Mouse (Mus musculus): ENCODE data around the gene Rnf145. TPM values are rescaled to one million over a fixed set of nuclear protein-coding genes. Genes with fewer than 3 reads are reported as not detected.

The Rnf145 gene
- polyA plus RNA-seq, 1 experiment from 2014 or later: 30.5 TPM

DNA sequence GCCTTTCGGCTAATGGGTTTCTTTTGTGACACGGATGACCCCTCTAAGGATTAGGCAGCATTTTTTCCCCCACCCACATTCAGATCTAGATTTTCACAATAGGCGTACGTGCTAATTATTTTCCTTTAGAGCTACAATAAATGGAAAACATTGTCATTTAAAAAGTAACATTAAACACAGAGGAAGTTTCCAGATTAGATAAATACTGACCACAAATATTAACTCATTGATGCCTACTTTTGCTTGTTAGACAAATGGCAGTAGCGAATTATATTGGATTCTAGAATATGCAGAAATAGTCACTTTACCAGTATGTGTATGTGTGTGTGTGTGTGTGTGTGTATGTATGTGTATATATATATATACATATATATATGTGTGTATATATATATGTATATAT lies 3.8 kb downstream of the Rnf145 start:
- Histone ChIP-seq H3K36me3 (ENCODE audit: control insufficient read depth, insufficient read depth, low read length) (peaks cover 8% of the 10 kb centered on the region; the same call in 1 of the 2 replicates), H3K27ac (replicated peaks) (no peak overlapping the region), H3K9me3 (ENCODE audit: control insufficient read depth, low read length) (no peaks in the 10 kb centered on the region), H3K4me2 (replicated peaks; ENCODE audit: low read depth) (no peak overlapping the region), H3K4me1 (replicated peaks; ENCODE audit: control insufficient read depth, insufficient read depth) (0 out of 2 replicates have a peak, but pooled peaks cover 4% of the 10 kb centered on the region), H3K4me3 (ENCODE audit: low read depth, low read length) (no peak overlapping the region), H3K27me3 (ENCODE audit: control insufficient read depth, insufficient read depth, low read length) (no peaks in the 10 kb centered on the region), H3K9ac (ENCODE audit: low read length) (no peak overlapping the region)
- DNase-seq (ENCODE audit: low spot score) (no peak), ATAC-seq (ENCODE audit: low FRiP score, low TSS enrichment) (no peak)
- TF ChIP-seq EP300 (optimal IDR thresholded peaks at IDR 0.05) (no peak), CTCF (IDR thresholded peaks at IDR 0.05; ENCODE audit: low read depth) (no peak)
- 82% methylated on average over 5 of the region's 5 CpGs for WGBS

DNA sequence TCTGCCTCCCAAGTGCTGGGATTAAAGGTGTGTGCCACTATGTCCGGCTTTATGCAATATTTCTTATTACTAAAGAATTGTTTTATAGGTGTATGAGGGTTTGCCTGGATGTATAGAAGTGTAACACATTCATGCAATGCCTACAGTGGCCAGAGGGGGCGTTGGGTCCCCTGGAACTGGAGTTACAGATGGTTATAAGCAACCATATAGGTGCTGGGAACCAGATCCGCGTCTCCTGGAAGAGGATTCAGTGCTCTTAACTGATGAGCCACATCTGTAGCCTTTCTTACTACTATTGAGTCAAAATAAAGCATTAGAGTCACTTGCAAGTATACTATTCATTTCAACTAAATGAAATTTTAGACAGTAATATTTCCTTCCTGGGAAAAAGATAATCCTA lies 7.0 kb downstream of the Rnf145 start:
- Histone ChIP-seq H3K36me3 (ENCODE audit: control insufficient read depth, insufficient read depth, low read length) (peaks cover 11% of the 10 kb centered on the region; the same call in 1 of the 2 replicates), H3K27ac (replicated peaks) (no peak overlapping the region), H3K9me3 (ENCODE audit: control insufficient read depth, low read length) (no peaks in the 10 kb centered on the region), H3K27me3 (ENCODE audit: control insufficient read depth, insufficient read depth, low read length) (no peaks in the 10 kb centered on the region), H3K4me3 (ENCODE audit: low read depth, low read length) (no peak overlapping the region), H3K4me1 (replicated peaks; ENCODE audit: control insufficient read depth, insufficient read depth) (no peaks in the 10 kb centered on the region), H3K9ac (ENCODE audit: low read length) (no peak overlapping the region), H3K4me2 (replicated peaks; ENCODE audit: low read depth) (no peak overlapping the region)
- no peak for DNase-seq (ENCODE audit: low spot score)
- 78% methylated on average over 4 of the region's 4 CpGs for WGBS
- ATAC-seq (ENCODE audit: low FRiP score, low TSS enrichment): no peak
- peak; percentile 38 for TF ChIP-seq CTCF (IDR thresholded peaks at IDR 0.05; ENCODE audit: low read depth)
- TF ChIP-seq EP300 (optimal IDR thresholded peaks at IDR 0.05): no peak

DNA sequence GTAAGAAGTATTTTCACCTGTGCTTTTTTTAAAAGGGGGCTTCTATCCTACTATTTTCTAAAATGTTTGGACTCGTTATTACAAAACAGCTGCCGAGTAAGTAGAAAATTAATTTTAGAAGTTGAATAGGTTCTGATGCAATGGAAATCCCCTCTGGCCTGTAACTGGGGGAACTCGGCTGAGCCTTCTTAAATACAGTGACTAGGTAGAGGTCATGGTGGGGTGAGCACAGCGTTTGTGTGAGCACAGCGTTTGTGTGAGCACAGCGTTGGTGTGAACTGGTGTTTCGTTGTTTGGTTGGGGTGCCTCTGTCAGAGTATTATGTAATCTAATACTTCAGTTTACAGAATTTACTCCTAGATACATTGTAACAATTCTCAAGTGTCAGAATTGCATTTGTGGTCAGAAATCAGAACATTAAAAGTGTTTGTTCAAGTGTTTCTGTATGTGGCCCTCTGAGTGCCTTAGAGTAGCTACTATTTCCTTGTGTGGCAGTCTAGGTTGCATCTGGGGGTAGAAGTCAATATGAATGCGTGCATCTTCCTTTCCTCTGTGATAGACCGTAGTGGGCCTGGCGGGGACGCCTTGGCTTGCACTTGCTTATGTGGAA lies 8.0 kb downstream of the Rnf145 start:
- no peak for TF ChIP-seq EP300 (optimal IDR thresholded peaks at IDR 0.05)
- TF ChIP-seq CTCF (IDR thresholded peaks at IDR 0.05; ENCODE audit: low read depth): no peak
- WGBS: 85% methylated on average over 11 of the region's 11 CpGs
- H3K9ac ChIP-seq (ENCODE audit: low read length): no peak overlapping the region
- DNase-seq (ENCODE audit: low spot score) (no peak), ATAC-seq (ENCODE audit: low FRiP score, low TSS enrichment) (no peak)
- H3K27me3 ChIP-seq (ENCODE audit: control insufficient read depth, insufficient read depth, low read length): no peaks in the 10 kb centered on the region
- H3K9me3 ChIP-seq (ENCODE audit: control insufficient read depth, low read length): no peaks in the 10 kb centered on the region
- H3K27ac ChIP-seq (replicated peaks): no peak overlapping the region
- H3K4me2 ChIP-seq (replicated peaks; ENCODE audit: low read depth): no peak overlapping the region
- no peak overlapping the region for H3K4me3 ChIP-seq (ENCODE audit: low read depth, low read length)
- peaks cover 13% of the 10 kb centered on the region; the same call in 1 of the 2 replicates for H3K36me3 ChIP-seq (ENCODE audit: control insufficient read depth, insufficient read depth, low read length)
- no peaks in the 10 kb centered on the region for H3K4me1 ChIP-seq (replicated peaks; ENCODE audit: control insufficient read depth, insufficient read depth)

DNA sequence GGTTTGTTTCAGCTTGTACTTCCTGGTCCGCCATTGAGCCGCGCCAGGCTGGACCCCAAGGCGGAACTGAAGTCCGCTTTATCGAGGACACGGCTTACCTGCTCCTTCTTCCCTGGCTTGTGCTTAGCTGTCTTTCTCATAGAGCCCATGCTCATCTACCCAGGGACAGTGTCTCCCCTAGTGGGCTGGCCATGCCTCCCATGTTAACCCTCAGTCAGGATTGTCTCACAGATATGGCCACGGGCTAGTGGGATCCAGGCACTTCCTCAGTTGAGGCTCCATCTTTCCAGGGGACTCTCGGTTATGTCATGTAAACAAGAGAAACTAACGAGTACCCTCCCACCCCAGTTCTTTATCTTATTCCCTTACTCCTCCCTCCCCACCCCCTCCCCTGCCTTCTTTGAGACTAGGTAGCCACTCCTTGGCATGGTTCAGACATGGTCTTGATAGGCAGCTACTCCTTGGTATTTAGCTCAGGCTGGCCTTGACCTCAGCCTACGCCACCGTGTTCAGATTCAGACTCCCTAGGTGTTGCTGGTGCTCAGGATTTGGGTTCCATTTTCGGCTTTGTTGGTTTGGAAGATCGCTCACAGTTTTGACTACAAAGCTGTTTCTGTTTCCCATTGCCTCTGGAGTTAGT lies 9.9 kb downstream of the Rnf145 start:
- Histone ChIP-seq H3K27me3 (ENCODE audit: control insufficient read depth, insufficient read depth, low read length) (no peaks in the 10 kb centered on the region), H3K27ac (replicated peaks) (no peak overlapping the region), H3K9me3 (ENCODE audit: control insufficient read depth, low read length) (no peaks in the 10 kb centered on the region), H3K4me1 (replicated peaks; ENCODE audit: control insufficient read depth, insufficient read depth) (no peaks in the 10 kb centered on the region), H3K4me2 (replicated peaks; ENCODE audit: low read depth) (no peak overlapping the region), H3K9ac (ENCODE audit: low read length) (no peak overlapping the region), H3K4me3 (ENCODE audit: low read depth, low read length) (no peak overlapping the region), H3K36me3 (ENCODE audit: control insufficient read depth, insufficient read depth, low read length) (peaks cover 17% of the 10 kb centered on the region; the same call in 1 of the 2 replicates)
- no peak for TF ChIP-seq EP300 (optimal IDR thresholded peaks at IDR 0.05)
- TF ChIP-seq CTCF (IDR thresholded peaks at IDR 0.05; ENCODE audit: low read depth): no peak
- DNase-seq (ENCODE audit: low spot score): no peak
- 90% methylated on average over 14 of the region's 14 CpGs for WGBS
- ATAC-seq (ENCODE audit: low FRiP score, low TSS enrichment): no peak

DNA sequence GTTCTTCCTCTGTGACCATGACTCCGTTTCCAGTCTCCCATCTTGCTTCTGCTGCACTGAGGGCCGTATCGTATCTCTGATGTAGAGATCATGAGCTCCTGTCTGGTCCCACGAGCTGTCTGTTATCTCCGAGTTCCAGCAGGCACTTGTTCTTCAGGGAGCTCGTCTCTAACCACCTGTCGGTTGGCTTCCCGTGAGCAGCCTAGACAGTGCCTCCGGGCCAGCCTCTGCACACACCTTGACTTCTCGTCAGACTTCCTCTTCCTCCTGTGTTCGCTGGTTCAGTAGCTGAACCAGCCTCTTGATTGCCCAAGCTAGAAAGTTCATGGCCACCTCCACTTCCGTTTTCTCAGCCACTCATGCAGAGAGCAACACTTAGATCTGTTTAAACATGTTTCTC lies 10.4 kb downstream of the Rnf145 start:
- H3K27me3 ChIP-seq (ENCODE audit: control insufficient read depth, insufficient read depth, low read length): no peaks in the 10 kb centered on the region
- DNase-seq (ENCODE audit: low spot score): no peak
- no peaks in the 10 kb centered on the region for H3K9me3 ChIP-seq (ENCODE audit: control insufficient read depth, low read length)
- H3K4me2 ChIP-seq (replicated peaks; ENCODE audit: low read depth): no peak overlapping the region
- TF ChIP-seq CTCF (IDR thresholded peaks at IDR 0.05; ENCODE audit: low read depth) (no peak), EP300 (optimal IDR thresholded peaks at IDR 0.05) (no peak)
- H3K4me1 ChIP-seq (replicated peaks; ENCODE audit: control insufficient read depth, insufficient read depth): no peaks in the 10 kb centered on the region
- 81% methylated on average over 12 of the region's 12 CpGs for WGBS
- no peak overlapping the region for H3K9ac ChIP-seq (ENCODE audit: low read length)
- H3K36me3 ChIP-seq (ENCODE audit: control insufficient read depth, insufficient read depth, low read length): peaks cover 17% of the 10 kb centered on the region; the same call in 1 of the 2 replicates
- ATAC-seq (ENCODE audit: low FRiP score, low TSS enrichment): no peak
- no peak overlapping the region for H3K27ac ChIP-seq (replicated peaks)
- no peak overlapping the region for H3K4me3 ChIP-seq (ENCODE audit: low read depth, low read length)

DNA sequence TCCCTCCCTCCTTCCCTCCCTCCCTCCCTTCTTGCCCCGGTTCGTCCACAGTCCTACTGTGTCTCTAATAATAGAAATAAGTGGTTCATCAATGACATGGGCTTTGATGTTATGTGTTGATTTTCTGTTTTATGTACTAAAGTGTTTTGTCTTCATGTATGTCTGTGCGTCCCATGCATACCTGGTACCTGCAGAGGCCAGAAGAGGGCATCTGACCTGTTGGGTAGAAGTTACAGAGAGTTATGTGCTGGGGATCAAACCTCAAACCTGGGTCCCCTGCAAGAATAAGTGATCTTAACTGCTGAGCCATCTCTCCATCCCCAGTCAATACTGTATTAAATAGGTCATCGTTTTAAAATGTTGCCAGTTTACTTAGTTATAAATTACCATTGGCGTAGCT lies 11.0 kb downstream of the Rnf145 start:
- H3K27me3 ChIP-seq (ENCODE audit: control insufficient read depth, insufficient read depth, low read length): no peaks in the 10 kb centered on the region
- peaks cover 17% of the 10 kb centered on the region; the same call in 1 of the 2 replicates for H3K36me3 ChIP-seq (ENCODE audit: control insufficient read depth, insufficient read depth, low read length)
- H3K4me2 ChIP-seq (replicated peaks; ENCODE audit: low read depth): no peak overlapping the region

More for the DNA sequence above, 11.0 kb downstream of the Rnf145 start:
- no peaks in the 10 kb centered on the region for H3K9me3 ChIP-seq (ENCODE audit: control insufficient read depth, low read length)
- no peak for TF ChIP-seq EP300 (optimal IDR thresholded peaks at IDR 0.05)
- TF ChIP-seq CTCF (IDR thresholded peaks at IDR 0.05; ENCODE audit: low read depth): no peak
- no peak overlapping the region for H3K9ac ChIP-seq (ENCODE audit: low read length)
- no peak for DNase-seq (ENCODE audit: low spot score)
- 86% methylated on average over 5 of the region's 5 CpGs for WGBS
- no peak overlapping the region for H3K27ac ChIP-seq (replicated peaks)
- no peaks in the 10 kb centered on the region for H3K4me1 ChIP-seq (replicated peaks; ENCODE audit: control insufficient read depth, insufficient read depth)
- no peak for ATAC-seq (ENCODE audit: low FRiP score, low TSS enrichment)
- no peak overlapping the region for H3K4me3 ChIP-seq (ENCODE audit: low read depth, low read length)
